Mouse (Mus musculus) left cerebral cortex, adult 6 months (tissue): ENCODE measurements around the gene Patz1. TPM values are rescaled to one million over a fixed set of nuclear protein-coding genes. Genes with fewer than 3 reads are reported as not detected.

Experiments
- long read RNA-seq, 2 experiments: library from polyadenylated mRNA; unstranded; transcript quantifications; one replicate each; pipeline ENCODE4 v2.0.0; 2019 to 2020
- polyA plus RNA-seq: library from polyadenylated mRNA; unstranded; fragments of <200 nt; fragmentation: Nextera tagmentation; gene quantifications from 2 replicates; pipeline ENCODE4 v1.2.3, GENCODE M21; 2021

The Patz1 gene
- polyA plus RNA-seq = 6.7 and 14.5 TPM in 2 replicates
- long read RNA-seq, experiment 1, transcript Patz1-203 (3 exons, 2,930 nt) = major isoform, 24 of 57 reads
- long read RNA-seq, experiment 1, transcript Patz1-201 (4 exons, 3,118 nt) = minor isoform, 17 of 57 reads
- long read RNA-seq, experiment 1, transcript Patz1-202 (5 exons, 3,173 nt) = minor isoform, 7 of 57 reads
- long read RNA-seq, experiment 1, partial matches to known transcripts = 3 of 57 reads
- long read RNA-seq, experiment 1, other reads (novel, unspliced or antisense) = 6 of 57 reads
- long read RNA-seq, experiment 2, partial matches to known transcripts = 0 of 7 reads
- long read RNA-seq, experiment 2, other reads (novel, unspliced or antisense) = 4 of 7 reads

DNA sequence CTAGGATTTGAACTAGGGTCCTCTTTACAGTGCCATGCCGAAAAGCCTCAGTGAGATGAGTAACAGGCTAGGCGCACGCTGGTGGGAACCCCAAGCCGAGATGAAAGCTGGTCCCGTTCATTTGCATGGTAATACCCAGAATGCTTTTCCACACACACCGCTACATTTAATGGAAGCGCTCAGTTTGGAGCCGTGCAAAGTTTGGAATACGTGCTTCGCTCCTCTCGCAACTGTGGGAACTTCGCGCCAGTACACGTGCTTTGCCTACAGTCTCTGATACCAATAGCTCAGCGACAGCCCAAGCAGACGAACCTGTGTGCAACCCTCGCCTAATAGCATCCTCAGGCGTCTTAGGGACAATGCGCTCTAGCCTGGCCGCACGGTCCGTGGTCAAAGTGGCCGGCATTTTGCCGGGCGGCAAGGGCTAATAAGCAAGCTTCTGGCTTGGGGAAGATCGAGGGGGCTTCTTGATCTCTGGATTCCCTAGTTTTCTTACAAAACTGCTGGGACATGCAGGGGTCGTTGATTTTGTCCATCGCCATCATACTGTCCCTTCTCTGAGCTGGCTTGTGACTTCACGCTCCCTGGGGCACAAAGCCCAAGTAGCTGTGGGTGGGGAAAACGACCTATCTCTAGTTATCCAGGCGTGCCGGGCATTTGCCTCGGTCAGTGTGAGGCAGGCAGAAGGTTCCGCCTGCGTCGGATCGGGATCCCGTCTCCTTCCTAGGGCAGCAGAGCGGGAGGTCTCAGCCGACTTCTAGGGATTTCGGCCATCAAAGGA is at the start of gene Patz1:
Gene Patz1, plus strand, starts transcription at position 354 of the 781 bp plus-strand sequence.

GRCm38 (mm10) chr11:3266079-3266685 is 22.5 kb upstream of the Patz1 start, which contains the start of gene Drg1:
TSS of gene Drg1 (minus strand) at chr11:3266415.

GRCm38 (mm10) chr11:3329891-3330451 is 41.3 kb downstream of the Patz1 start, which contains the start of gene Pik3ip1:
TSS of gene Pik3ip1 (plus strand) at chr11:3330401.

Other genes starting within 250 kb of the Patz1 start
- gene Sfi1, start 95.4 kb upstream of the Patz1 start, polyA plus RNA-seq = 2.1 TPM in 2 replicates
- 10.2 and 12.3 TPM in 2 replicates for gene Eif4enif1, start 86.5 kb upstream of the Patz1 start, polyA plus RNA-seq
- 111 and 143 TPM in 2 replicates for gene Drg1, start 22.5 kb upstream of the Patz1 start, polyA plus RNA-seq
- gene Pik3ip1, start 41.5 kb downstream of the Patz1 start, polyA plus RNA-seq = 29.7 and 39.9 TPM in 2 replicates
- gene Limk2, start 120.3 kb downstream of the Patz1 start, polyA plus RNA-seq = 25.6 and 32.3 TPM in 2 replicates
- 19.2 and 20.9 TPM in 2 replicates for gene Rnf185, start 163.5 kb downstream of the Patz1 start, polyA plus RNA-seq
- gene Pla2g3, start 199.4 kb downstream of the Patz1 start, polyA plus RNA-seq = 0.73 and 0.81 TPM in 2 replicates
- gene Inpp5j, start 215.9 kb downstream of the Patz1 start, polyA plus RNA-seq = 13.9 and 20.3 TPM in 2 replicates
- gene Selenom, start 225.8 kb downstream of the Patz1 start, polyA plus RNA-seq = 379 and 433 TPM in 2 replicates